Mouse (Mus musculus) embryo, embryonic 10.5 days (tissue): ENCODE results near the gene Capns1.

ENCODE experiments used
- DNase-seq: peaks from one replicate; pipeline ENCODE4 v3.0.0-alpha.2; 2015; ENCODE audit warnings: low spot score

The Capns1 gene

DNA sequence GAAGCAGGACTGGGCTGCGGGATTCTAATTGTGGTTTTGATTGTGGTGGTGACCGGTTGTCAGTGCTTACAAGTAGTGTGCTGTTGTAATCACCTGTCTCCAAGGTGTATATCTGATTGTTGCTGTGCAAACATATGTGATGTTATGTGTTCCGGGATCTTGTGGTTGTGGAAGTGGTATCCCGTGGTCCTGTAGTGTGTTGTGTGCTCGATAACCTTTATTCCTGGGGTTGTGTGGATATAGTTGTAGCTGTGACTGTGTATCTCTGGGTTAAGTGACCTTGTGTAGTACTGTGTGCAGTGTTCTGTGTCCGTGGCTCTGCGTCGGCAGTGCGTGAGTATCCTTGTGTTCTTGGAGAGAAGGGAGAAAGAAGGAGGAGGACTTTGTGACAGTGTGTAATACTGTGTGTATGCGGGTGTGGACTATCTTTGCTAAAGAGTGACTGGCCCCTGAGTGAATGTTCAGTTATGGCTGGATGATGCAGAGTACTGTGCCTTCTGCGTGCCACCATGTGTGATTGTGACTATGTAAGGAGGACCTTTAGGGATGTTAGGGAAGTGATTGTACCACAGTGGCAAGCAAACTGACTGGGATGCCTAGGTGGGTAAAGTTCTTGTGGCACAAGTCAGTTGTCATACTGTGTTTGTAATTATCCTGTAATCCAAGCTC, 28.2 kb downstream of the Capns1 start:
- DNase-seq = no peak

DNA sequence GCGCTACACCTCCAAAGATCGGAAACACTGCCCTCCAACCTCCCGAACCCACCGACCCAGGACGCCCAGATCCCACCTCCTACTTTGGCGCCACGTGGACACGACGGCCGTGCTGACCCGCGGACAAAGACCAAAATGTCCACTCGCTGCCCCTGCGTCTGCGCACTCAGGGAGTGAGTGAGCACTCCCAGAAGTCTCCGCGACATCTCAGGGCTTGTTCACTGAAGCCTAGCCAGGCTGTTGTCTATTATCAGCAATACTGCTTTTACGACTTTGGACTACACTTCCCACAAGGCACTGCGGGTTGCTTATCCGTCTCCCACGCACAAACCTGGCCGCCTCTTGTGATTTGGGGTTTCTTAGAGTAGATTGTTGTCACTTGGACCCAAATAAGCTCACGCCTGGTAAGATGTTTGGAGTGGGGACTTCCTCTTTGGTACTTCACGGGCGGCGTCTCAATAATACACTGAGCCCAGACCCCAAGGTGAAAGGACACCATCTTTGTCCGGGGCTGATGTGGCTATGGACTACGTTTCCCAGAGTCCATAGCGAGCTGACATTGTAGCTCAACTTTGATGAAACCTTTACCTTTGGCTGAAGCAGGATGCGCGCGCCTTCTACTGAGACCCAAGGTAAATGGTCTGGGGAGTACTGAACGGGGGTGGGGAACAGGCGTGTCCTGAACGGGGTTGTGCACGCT, 28.9 kb downstream of the Capns1 start, which contains the start of gene Zfp146:
TSS of gene Zfp146 (minus strand) at position 168 of the 700 bp plus-strand sequence.
- DNase-seq = peak; percentile 98

DNA sequence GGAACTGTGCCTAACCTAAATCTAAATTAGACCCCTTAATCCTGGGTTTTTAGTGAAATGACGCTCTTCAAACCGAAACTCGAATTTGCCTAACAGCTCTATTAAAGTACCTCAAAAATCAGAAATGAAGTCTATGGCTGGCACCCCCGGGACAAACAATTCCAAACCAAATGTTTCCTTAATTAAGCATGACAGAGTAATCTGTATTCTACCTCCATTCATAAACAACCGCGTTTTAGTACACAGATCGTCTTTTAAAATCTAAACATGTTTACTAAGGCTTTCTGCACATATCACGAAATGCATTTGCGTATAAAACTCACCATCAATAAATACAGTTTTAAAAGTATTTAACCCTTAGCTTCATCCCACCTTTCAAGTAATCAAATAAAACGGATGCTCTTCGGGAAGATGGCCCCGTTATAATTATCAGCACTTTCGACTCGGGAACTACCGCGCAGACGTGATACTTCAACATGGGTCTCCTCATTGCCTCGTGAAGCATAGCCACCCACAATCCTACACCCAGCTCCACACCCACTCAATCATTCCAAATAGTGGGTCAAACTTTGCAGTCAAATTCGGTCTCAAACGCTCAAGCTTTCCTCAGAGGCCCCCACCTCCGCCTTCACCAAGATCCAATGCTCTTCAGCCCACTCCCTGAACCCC, 29.6 kb downstream of the Capns1 start:
- peak; percentile 74 for DNase-seq

DNA sequence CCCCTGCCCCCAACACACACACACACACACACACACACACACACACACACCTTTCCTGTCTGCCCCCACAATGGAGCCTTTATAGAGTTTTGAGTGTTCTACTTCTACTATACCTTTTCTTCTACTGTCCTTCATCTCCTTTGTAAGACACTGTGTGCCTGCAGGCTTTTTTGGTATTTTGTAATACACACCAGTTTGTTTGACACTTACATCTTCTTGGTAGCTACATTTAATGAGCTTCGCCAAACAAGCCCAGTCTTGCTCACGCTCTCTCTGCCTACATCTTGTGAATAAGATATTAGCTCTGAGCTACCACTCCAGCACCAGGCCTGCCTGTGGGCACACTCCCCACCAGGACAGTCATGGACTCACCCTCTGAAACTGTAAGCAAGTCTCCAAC, 33.9 kb downstream of the Capns1 start:
- DNase-seq = no peak

DNA sequence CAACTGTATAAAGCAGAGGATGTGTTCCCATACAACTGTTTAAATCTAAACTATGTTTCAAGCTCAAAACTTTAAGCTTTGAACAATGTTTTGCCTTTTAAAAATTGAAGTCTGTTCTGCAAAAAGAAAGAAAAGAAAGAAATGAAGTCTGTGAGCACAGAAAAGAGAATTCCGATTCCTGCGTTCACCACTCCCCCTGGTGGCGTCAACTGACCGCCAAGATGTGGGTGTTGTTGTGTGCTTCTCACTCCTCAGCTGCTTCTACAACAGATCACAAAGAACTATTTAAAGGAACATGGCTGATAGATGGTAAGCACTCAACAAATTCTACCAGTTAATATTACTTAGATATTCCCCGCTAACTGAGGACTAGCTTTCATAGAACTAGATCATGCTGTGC, 35.5 kb downstream of the Capns1 start:
- DNase-seq = no peak

DNA sequence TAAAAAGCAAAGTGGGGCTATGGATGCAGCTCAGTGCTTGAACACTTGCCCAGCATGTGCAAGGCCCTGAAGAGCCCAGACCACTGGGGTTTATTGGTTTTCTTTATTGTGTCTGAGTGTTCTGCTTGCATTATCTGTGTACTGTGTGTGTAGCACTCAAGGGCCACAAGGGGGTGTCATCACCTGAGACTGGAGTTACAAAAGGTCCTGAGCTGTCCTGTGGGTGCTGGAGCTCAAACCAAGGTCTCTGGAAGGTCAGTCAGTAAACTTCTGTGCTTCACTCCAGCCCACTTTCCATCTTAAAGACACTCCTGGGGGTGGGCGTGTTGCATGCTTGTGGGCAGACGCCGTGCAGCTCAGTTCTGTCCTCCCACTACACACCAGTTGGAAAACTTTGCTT, 43.1 kb downstream of the Capns1 start:
- no peak for DNase-seq

DNA sequence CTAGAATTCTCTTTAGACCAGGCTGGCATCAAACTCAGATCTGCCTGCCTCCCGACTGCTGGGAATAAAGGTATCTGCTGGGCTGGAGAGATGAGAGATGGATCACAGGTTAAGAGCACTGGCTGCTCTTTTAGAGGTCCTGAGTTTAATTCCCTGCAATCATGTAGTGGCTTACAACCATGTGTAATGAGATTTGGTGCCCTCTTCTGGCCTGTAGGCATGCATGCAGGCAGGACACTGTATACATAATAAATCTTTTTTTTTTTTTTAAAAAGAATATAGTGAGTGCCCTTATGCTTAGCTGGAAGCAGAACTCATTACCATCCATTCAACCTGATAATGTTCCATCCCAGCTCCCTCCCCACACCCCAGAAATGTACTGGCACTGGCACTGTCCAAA, 44.6 kb downstream of the Capns1 start:
- DNase-seq = no peak

DNA sequence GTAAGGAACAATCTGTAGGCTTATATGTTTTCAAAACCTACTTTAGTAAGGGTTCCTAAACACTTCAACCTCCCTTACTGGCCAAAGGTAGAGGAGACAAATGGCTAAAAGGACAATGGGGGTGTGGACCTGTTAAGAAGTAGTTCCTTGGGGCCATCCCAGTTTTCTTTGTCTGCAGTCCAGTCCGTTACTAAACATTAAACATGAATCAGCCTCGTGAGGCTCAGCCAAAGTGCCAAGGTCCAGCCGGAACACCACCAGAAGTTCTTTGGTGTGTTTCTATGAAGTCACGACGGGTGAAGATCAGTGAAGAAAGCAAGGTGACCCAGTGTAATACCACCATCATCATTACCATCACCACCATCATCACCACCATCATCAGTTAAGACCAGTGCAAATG, 51.6 kb downstream of the Capns1 start:
- DNase-seq = no peak

DNA sequence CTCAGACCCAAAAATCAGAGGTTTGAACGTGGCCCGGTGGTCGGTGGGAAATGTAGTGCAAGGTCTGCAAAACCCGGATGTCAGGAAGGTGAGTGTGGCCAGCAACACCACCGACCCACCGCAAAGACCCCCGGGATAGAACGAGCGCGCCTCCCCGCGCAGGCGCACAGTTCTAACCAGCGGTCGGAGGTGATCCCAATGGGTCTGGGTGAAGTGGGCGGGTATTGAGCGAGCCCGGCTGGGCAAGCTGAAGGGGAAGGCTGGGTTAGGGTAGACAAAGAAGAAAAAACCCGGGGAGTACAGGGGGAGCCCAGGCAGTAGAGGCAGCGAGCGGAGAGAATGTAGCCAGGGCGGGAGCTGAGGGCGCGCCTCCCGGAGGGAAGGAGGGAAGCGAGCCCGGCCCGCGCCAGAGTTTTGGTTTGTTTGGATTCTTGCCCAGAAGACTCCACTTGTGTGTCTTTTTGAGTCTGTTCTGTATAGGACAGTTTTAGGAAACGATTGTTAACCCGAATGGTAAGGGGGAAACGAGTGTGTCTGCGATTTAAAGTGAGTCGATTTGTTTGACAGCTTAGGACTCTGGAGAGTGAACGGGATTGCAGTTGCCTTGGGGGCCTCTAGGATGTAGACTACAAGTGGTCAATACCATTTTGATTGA, 54.9 kb downstream of the Capns1 start:
- peak; percentile 93 for DNase-seq

DNA sequence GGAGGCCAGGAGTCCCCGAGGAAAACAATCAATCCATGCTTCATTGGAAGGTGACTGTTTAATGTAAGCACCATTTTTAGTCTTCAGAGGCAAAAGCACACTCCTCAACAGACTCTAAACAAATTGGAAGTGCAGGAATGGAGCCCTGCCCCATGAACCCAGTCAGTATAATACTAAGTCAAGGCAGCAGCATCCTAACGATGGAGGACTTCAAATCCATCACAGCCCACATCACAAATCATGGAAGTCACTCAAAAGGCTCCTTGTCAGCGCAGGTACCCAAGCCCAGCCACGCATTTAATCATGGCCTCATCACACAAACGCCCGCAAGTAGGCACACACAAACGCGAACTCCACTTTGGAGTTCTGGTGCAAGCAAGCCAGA, 55.4 kb downstream of the Capns1 start:
- DNase-seq = no peak
